Mouse (Mus musculus) ES-CJ7 (cell line): ENCODE results near the gene Mblac2.

ENCODE experiments used
- DNase-seq: peaks from one replicate; pipeline ENCODE4 v3.0.0; 2011; ENCODE audit warnings: low read depth, low spot score

Gene Mblac2

GRCm38 (mm10) chr13:81710775-81711545 lies at the start of gene Mblac2, which contains the start of gene Polr3g:
TSS of gene Mblac2 (plus strand) at chr13:81711341.
TSS of gene Polr3g (minus strand) at chr13:81711013.
- DNase-seq: peak; percentile 94

GRCm38 (mm10) chr13:81663566-81664330 lies 47.4 kb upstream of the Mblac2 start:
- no peak for DNase-seq

- DNase-seq: no peak
Measured at GRCm38 (mm10) chr13:81664331-81664698, 46.8 kb upstream of the Mblac2 start.

GRCm38 (mm10) chr13:81667713-81668112 lies 43.4 kb upstream of the Mblac2 start:
- no peak for DNase-seq

GRCm38 (mm10) chr13:81675333-81675732 lies 35.8 kb upstream of the Mblac2 start:
- no peak for DNase-seq

GRCm38 (mm10) chr13:81683107-81683506 lies 28.0 kb upstream of the Mblac2 start:
- no peak for DNase-seq

- no peak for DNase-seq
Measured at GRCm38 (mm10) chr13:81684258-81684657, 26.9 kb upstream of the Mblac2 start.

GRCm38 (mm10) chr13:81684884-81685283 lies 26.3 kb upstream of the Mblac2 start:
- DNase-seq: no peak

- DNase-seq: peak; percentile 67
Measured at GRCm38 (mm10) chr13:81689587-81689986, 21.6 kb upstream of the Mblac2 start.

GRCm38 (mm10) chr13:81690477-81690876 lies 20.7 kb upstream of the Mblac2 start:
- DNase-seq: no peak

GRCm38 (mm10) chr13:81691606-81692005 lies 19.5 kb upstream of the Mblac2 start:
- peak; percentile 73 for DNase-seq

GRCm38 (mm10) chr13:81694446-81694845 lies 16.7 kb upstream of the Mblac2 start:
- DNase-seq: peak; percentile 50

- peak; percentile 40 for DNase-seq
Measured at GRCm38 (mm10) chr13:81703148-81703547, 8.0 kb upstream of the Mblac2 start.

- DNase-seq: no peak
Measured at GRCm38 (mm10) chr13:81703621-81704020, 7.5 kb upstream of the Mblac2 start.

GRCm38 (mm10) chr13:81706311-81706710 lies 4.8 kb upstream of the Mblac2 start:
- no peak for DNase-seq

- no peak for DNase-seq
Measured at GRCm38 (mm10) chr13:81709805-81710204, 1.3 kb upstream of the Mblac2 start.

GRCm38 (mm10) chr13:81710266-81710665 lies 875 bp upstream of the Mblac2 start:
- peak; percentile 27 for DNase-seq

GRCm38 (mm10) chr13:81711546-81712371 lies 618 bp downstream of the Mblac2 start:
- peak; percentile 15 for DNase-seq

- no peak for DNase-seq
Measured at GRCm38 (mm10) chr13:81713896-81714295, 2.8 kb downstream of the Mblac2 start.

- DNase-seq: peak; percentile 77
Measured at GRCm38 (mm10) chr13:81728141-81728540, 17.0 kb downstream of the Mblac2 start.

- DNase-seq: no peak
Measured at GRCm38 (mm10) chr13:81729102-81729501, 18.0 kb downstream of the Mblac2 start.

GRCm38 (mm10) chr13:81730362-81730761 lies 19.2 kb downstream of the Mblac2 start:
- no peak for DNase-seq
